13 mouse cellular contexts compared by ENCODE assay signal in genomic region chrX:12062121-12062931, GRCm38 (mm10).
DNase-seq lines count a peak whose midpoint lies in the region; ATAC-seq lines count a peak whose summit lies in the region.
"Had no signal": no experiment of that assay in that cellular context is flagged by ENCODE, and none has a peak within 500 bp of the region (broad histone marks: within the 10 kb centered on the region; RNA-seq: fewer than 3 reads in every experiment).

No protein-coding gene starts in this region.

- peaks cover 62% of the 10 kb centered on the region for H3K4me1 ChIP-seq in embryonic facial prominence, embryonic 10.5 days
- H3K4me1 ChIP-seq in hindbrain, embryonic 15.5 days (replicated peaks): peaks cover 43% of the 10 kb centered on the region
- peaks cover 61% of the 10 kb centered on the region for H3K4me1 ChIP-seq in limb, embryonic 12.5 days (replicated peaks)

- DNase-seq in embryonic facial prominence, embryonic 10.5 days (ENCODE audit: low spot score): no peak
- no peak for DNase-seq in spleen, postnatal 4 days (ENCODE audit: low spot score in 2 of 2)
- no peak for DNase-seq in gastrocnemius, postnatal 10 days
- no peak for DNase-seq in layer of hippocampus, postnatal 10 days (ENCODE audit: low spot score in 2 of 2)
- no peak for DNase-seq in left cerebral cortex, postnatal 4 days
- DNase-seq: cerebellum, adult 2 months; gastrocnemius, postnatal 36 days; heart, postnatal 4 days; right cerebral cortex, postnatal 4 days; thymus, postnatal 25 days had no signal

- H3K36me3 ChIP-seq in embryonic facial prominence, embryonic 10.5 days (replicated peaks): peaks cover 30% of the 10 kb centered on the region
- no peaks in the 10 kb centered on the region for H3K36me3 ChIP-seq in hindbrain, embryonic 15.5 days
- peaks cover 19% of the 10 kb centered on the region for H3K36me3 ChIP-seq in limb, embryonic 12.5 days

- intact Hi-C loops in left cerebral cortex, postnatal 4 days (cut with DNase I): no loop called here

- peaks cover 99% of the 10 kb centered on the region for H3K27me3 ChIP-seq in embryonic facial prominence, embryonic 10.5 days (replicated peaks; ENCODE audit: low read depth, poor library complexity, severe bottlenecking)
- 0 out of 2 replicates have a peak, but pooled peaks cover 11% of the 10 kb centered on the region for H3K27me3 ChIP-seq in hindbrain, embryonic 15.5 days
- peaks cover 71% of the 10 kb centered on the region for H3K27me3 ChIP-seq in limb, embryonic 12.5 days

- H3K27ac ChIP-seq in embryonic facial prominence, embryonic 10.5 days (replicated peaks): peak overlapping the region; percentile 30
- peak overlapping the region; percentile 48; the same call in 1 of the 2 replicates for H3K27ac ChIP-seq in hindbrain, embryonic 15.5 days (replicated peaks)
- H3K27ac ChIP-seq in limb, embryonic 12.5 days: peak overlapping the region; percentile 50; the same call in 1 of the 2 replicates

- 17% methylated on average over 24 of the region's 24 CpGs for WGBS in embryonic facial prominence, embryonic 10.5 days
- WGBS in hindbrain, embryonic 15.5 days: 16% methylated on average over 24 of the region's 24 CpGs
- 11% methylated on average over 24 of the region's 24 CpGs for WGBS in limb, embryonic 12.5 days

- no peaks in the 10 kb centered on the region for H3K9me3 ChIP-seq in embryonic facial prominence, embryonic 10.5 days
- H3K9me3 ChIP-seq in hindbrain, embryonic 15.5 days: no peaks in the 10 kb centered on the region
- H3K9me3 ChIP-seq in limb, embryonic 12.5 days: no peaks in the 10 kb centered on the region

- ATAC-seq in CD4-positive, CD25-positive, alpha-beta regulatory T cell, adult 4 months: peak; percentile 39
- no peak for ATAC-seq in hindbrain, embryonic 15.5 days (ENCODE audit: low FRiP score, low read depth)
- ATAC-seq in limb, embryonic 12.5 days (ENCODE audit: insufficient number of reproducible peaks, insufficient read depth, low FRiP score, low TSS enrichment, low read depth): no peak

- no peak overlapping the region for H3K4me3 ChIP-seq in embryonic facial prominence, embryonic 10.5 days
- no peak overlapping the region for H3K4me3 ChIP-seq in hindbrain, embryonic 15.5 days
- no peak overlapping the region for H3K4me3 ChIP-seq in limb, embryonic 12.5 days (replicated peaks)

- 0 out of 2 replicates have a peak overlapping the region, but pooled peaks have one; percentile 13 for H3K9ac ChIP-seq in hindbrain, embryonic 15.5 days
- H3K9ac ChIP-seq in limb, embryonic 12.5 days (replicated peaks): no peak overlapping the region

- 0 out of 2 replicates have a peak overlapping the region, but pooled peaks have one; percentile 17 for H3K4me2 ChIP-seq in hindbrain, embryonic 15.5 days
- peak overlapping the region; percentile 26 for H3K4me2 ChIP-seq in limb, embryonic 12.5 days
